Mouse (Mus musculus) spleen, adult 2 months (tissue): ENCODE results near the gene Atp2c2. TPM values are rescaled to one million over a fixed set of nuclear protein-coding genes. Genes with fewer than 3 reads are reported as not detected.

Experiments
- DNase-seq, 2 experiments: peaks; one replicate each; pipeline versions ENCODE4 v3.0.0 to v3.0.0-alpha.2; 2012 to 2021; ENCODE audit warnings: low spot score in 2 of 2, low read depth in 1 of 2
- H3K27ac ChIP-seq: fragments of 200-500 bp; 2 replicates; pipeline ENCODE4 v1.5.1; 2012; ENCODE audit warnings: low read length, inconsistent platforms; ENCODE audit not compliant: insufficient read depth
- H3K27me3 ChIP-seq: fragments of 200-500 bp; 2 replicates; pipeline ENCODE4 v1.6.1; 2012; ENCODE audit warnings: mild to moderate bottlenecking, moderate library complexity, low read length, inconsistent platforms; ENCODE audit not compliant: control insufficient read depth, insufficient read depth
- H3K36me3 ChIP-seq: fragments of 200-500 bp; 2 replicates; pipeline ENCODE4 v1.6.1; 2012; ENCODE audit warnings: mild to moderate bottlenecking, low read length, inconsistent platforms; ENCODE audit not compliant: control insufficient read depth, insufficient read depth
- H3K4me1 ChIP-seq: fragments of 200-500 bp; 2 replicates; pipeline ENCODE4 v1.6.1; 2011; ENCODE audit warnings: inconsistent platforms; ENCODE audit not compliant: control insufficient read depth, insufficient read depth, insufficient read length
- H3K4me3 ChIP-seq: fragments of 200-500 bp; 2 replicates; pipeline ENCODE4 v1.5.1; 2011; ENCODE audit warnings: mild to moderate bottlenecking, inconsistent platforms; ENCODE audit not compliant: insufficient read depth, insufficient read length; ENCODE audit errors: extremely low read depth
- CTCF ChIP-seq: fragments of 200-500 bp; IDR thresholded peaks from 2 replicates; pipeline ENCODE4 v1.5.1; 2011; ENCODE audit warnings: mild to moderate bottlenecking, inconsistent platforms; ENCODE audit not compliant: insufficient read depth, insufficient read length, insufficient replicate concordance; ENCODE audit errors: extremely low read depth
- POLR2A ChIP-seq: fragments of 200-500 bp; IDR thresholded peaks from 2 replicates; pipeline ENCODE4 v1.6.1; 2011; ENCODE audit warnings: low read depth, low read length, inconsistent platforms
- WGBS: fragments of 180-500 bp; shearing (Covaris S2); methylation state at CpG from one replicate; pipeline ENCODE4 v1.1.7; 2018; 5-methylcytosine and 5-hydroxymethylcytosine counted together
- polyA plus RNA-seq: library from polyadenylated mRNA; depleted of rRNA; stranded (reverse); fragments of >200 nt; gene quantifications from 2 replicates; pipeline ENCODE4 v1.2.3, GENCODE M21; 2012

The Atp2c2 gene
- polyA plus RNA-seq, 1 experiment: 0.28 TPM

DNA sequence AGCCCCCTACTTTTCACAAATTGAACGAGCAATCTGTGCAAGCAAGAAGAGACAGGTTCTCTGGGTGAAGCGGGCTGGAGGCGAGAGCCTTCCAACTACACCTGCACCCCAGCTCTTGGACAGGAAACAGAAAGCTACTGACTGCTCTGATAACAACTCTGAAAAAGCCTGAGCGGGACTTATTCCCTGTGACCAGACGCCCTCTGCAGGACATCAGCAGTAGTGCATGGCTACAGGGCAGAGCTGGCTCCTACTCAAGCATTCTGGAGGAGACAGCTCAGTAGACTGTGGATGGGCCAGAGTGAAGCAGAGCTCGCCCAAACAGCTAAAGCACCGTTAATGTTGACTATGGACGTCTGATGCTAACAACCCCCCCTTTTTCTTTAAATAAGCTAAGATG is 23.4 kb upstream of the Atp2c2 start:
- 5% methylated on average over 8 of the region's 8 CpGs for WGBS
- H3K4me1 ChIP-seq: no peaks in the 10 kb centered on the region
- H3K27me3 ChIP-seq: no peaks in the 10 kb centered on the region
- no peaks in the 10 kb centered on the region for H3K36me3 ChIP-seq
- H3K4me3 ChIP-seq: no peak overlapping the region
- peak; percentile 52 to 73 for DNase-seq
- no peak overlapping the region for H3K27ac ChIP-seq
- peak; percentile 89; the same call in 1 of the 2 replicates for TF ChIP-seq CTCF
- no peak for TF ChIP-seq POLR2A

GRCm38 (mm10) chr8:119678138-119678843 is 21.5 kb upstream of the Atp2c2 start:
- DNase-seq: no peak
- 30% methylated on average over 18 of the region's 18 CpGs for WGBS
- Histone ChIP-seq H3K4me1 (no peaks in the 10 kb centered on the region), H3K4me3 (no peak overlapping the region), H3K27ac (no peak overlapping the region), H3K27me3 (no peaks in the 10 kb centered on the region), H3K36me3 (no peaks in the 10 kb centered on the region)
- TF ChIP-seq CTCF (peak; percentile 24; the same call in 1 of the 2 replicates), POLR2A (no peak)

- 80% methylated on average over 14 of the region's 14 CpGs for WGBS
- Histone ChIP-seq H3K4me3 (no peak overlapping the region), H3K36me3 (no peaks in the 10 kb centered on the region), H3K4me1 (no peaks in the 10 kb centered on the region), H3K27me3 (no peaks in the 10 kb centered on the region), H3K27ac (no peak overlapping the region)
- TF ChIP-seq POLR2A (no peak), CTCF (no peak)
- no peak for DNase-seq
These were observed 20.6 kb upstream of the Atp2c2 start for GRCm38 (mm10) chr8:119679184-119679583.

GRCm38 (mm10) chr8:119690602-119691001 is 9.2 kb upstream of the Atp2c2 start:
- H3K36me3 ChIP-seq: no peaks in the 10 kb centered on the region
- DNase-seq: no peak
- no peaks in the 10 kb centered on the region for H3K27me3 ChIP-seq
- H3K4me3 ChIP-seq: no peak overlapping the region
- H3K27ac ChIP-seq: no peak overlapping the region
- no peaks in the 10 kb centered on the region for H3K4me1 ChIP-seq
- no peak for TF ChIP-seq POLR2A
- 80% methylated on average over 6 of the region's 6 CpGs for WGBS

DNA sequence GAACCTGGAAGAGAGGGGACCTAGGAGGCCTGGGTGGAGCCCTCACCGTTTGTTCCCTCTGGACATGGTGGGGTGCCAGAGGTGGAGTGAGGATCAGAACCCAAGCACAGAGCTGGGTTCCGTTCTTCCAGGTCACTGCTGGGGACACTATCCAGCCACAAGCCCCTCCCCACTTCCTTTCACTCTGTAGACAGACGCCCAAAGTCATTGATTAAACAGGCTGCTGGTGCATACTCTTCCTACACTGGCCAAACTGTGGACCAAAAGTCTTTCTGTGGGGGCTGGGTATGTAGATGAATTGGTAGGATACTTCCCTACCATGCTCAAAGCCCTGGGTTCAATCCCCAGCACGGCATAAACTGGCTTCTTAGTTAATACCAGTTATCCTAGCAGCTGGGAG is 7.8 kb upstream of the Atp2c2 start:
- no peaks in the 10 kb centered on the region for H3K4me1 ChIP-seq
- H3K27me3 ChIP-seq: no peaks in the 10 kb centered on the region
- TF ChIP-seq CTCF: no peak
- H3K4me3 ChIP-seq: no peak overlapping the region
- no peaks in the 10 kb centered on the region for H3K36me3 ChIP-seq
- no peak overlapping the region for H3K27ac ChIP-seq
- no peak for DNase-seq
- WGBS: 83% methylated on average over 4 of the region's 4 CpGs

GRCm38 (mm10) chr8:119694696-119695095 is 5.1 kb upstream of the Atp2c2 start:
- DNase-seq: no peak
- no peaks in the 10 kb centered on the region for H3K4me1 ChIP-seq
- 81% methylated on average over 7 of the region's 7 CpGs for WGBS
- no peak overlapping the region for H3K4me3 ChIP-seq
- H3K27ac ChIP-seq: no peak overlapping the region
- H3K36me3 ChIP-seq: no peaks in the 10 kb centered on the region
- H3K27me3 ChIP-seq: peaks cover 6% of the 10 kb centered on the region
- no peak for TF ChIP-seq POLR2A
- TF ChIP-seq CTCF: no peak

- Histone ChIP-seq H3K4me3 (no peak overlapping the region), H3K27ac (no peak overlapping the region), H3K36me3 (no peaks in the 10 kb centered on the region), H3K27me3 (peaks cover 14% of the 10 kb centered on the region), H3K4me1 (no peaks in the 10 kb centered on the region)
- 95% methylated on average over 2 of the region's 2 CpGs for WGBS
- TF ChIP-seq CTCF (no peak), POLR2A (no peak)
- DNase-seq: no peak
These were observed 2.6 kb upstream of the Atp2c2 start for GRCm38 (mm10) chr8:119697163-119697562.
